Mouse (Mus musculus) spleen, postnatal 4 days (tissue): Measurements from ENCODE around the gene Nedd9.

Experiments
- DNase-seq, 2 experiments: peaks; one replicate each; pipeline ENCODE4 v3.0.0; 2022; ENCODE audit warnings: low spot score in 2 of 2

The Nedd9 gene

GRCm38 (mm10) chr13:41456292-41457029, 30.7 kb downstream of the Nedd9 start:
- DNase-seq: no peak

- no peak for DNase-seq
These were observed 33.7 kb downstream of the Nedd9 start for GRCm38 (mm10) chr13:41453227-41454193.

GRCm38 (mm10) chr13:41450821-41451220, 36.3 kb downstream of the Nedd9 start:
- no peak for DNase-seq

- no peak for DNase-seq
These were observed 38.0 kb downstream of the Nedd9 start for GRCm38 (mm10) chr13:41449211-41449610.

GRCm38 (mm10) chr13:41447209-41447608, 40.0 kb downstream of the Nedd9 start:
- DNase-seq: no peak

GRCm38 (mm10) chr13:41446591-41446990, 40.6 kb downstream of the Nedd9 start:
- DNase-seq: no peak

GRCm38 (mm10) chr13:41445067-41445808, 41.9 kb downstream of the Nedd9 start:
- DNase-seq: no peak

GRCm38 (mm10) chr13:41444230-41444629, 42.9 kb downstream of the Nedd9 start:
- no peak for DNase-seq

- no peak for DNase-seq
These were observed 45.0 kb downstream of the Nedd9 start for GRCm38 (mm10) chr13:41442145-41442544.

- DNase-seq: no peak
These were observed 47.0 kb downstream of the Nedd9 start for GRCm38 (mm10) chr13:41440205-41440604.

GRCm38 (mm10) chr13:41437390-41437789, 49.8 kb downstream of the Nedd9 start:
- DNase-seq: no peak

GRCm38 (mm10) chr13:41436731-41437130, 50.4 kb downstream of the Nedd9 start:
- DNase-seq: no peak

GRCm38 (mm10) chr13:41433201-41433600, 54.0 kb downstream of the Nedd9 start:
- DNase-seq: no peak

GRCm38 (mm10) chr13:41431795-41432194, 55.4 kb downstream of the Nedd9 start:
- no peak for DNase-seq

- DNase-seq: no peak
These were observed 60.1 kb downstream of the Nedd9 start for GRCm38 (mm10) chr13:41427046-41427445.

GRCm38 (mm10) chr13:41423463-41424074, 63.6 kb downstream of the Nedd9 start:
- no peak for DNase-seq

- DNase-seq: no peak
These were observed 64.6 kb downstream of the Nedd9 start for GRCm38 (mm10) chr13:41422581-41422980.

- DNase-seq: no peak
These were observed 66.8 kb downstream of the Nedd9 start for GRCm38 (mm10) chr13:41420376-41420775.

- DNase-seq: no peak
These were observed 68.8 kb downstream of the Nedd9 start for GRCm38 (mm10) chr13:41418198-41418869.

GRCm38 (mm10) chr13:41416065-41417016, 70.8 kb downstream of the Nedd9 start:
- no peak for DNase-seq
